In the genomic region with DNA sequence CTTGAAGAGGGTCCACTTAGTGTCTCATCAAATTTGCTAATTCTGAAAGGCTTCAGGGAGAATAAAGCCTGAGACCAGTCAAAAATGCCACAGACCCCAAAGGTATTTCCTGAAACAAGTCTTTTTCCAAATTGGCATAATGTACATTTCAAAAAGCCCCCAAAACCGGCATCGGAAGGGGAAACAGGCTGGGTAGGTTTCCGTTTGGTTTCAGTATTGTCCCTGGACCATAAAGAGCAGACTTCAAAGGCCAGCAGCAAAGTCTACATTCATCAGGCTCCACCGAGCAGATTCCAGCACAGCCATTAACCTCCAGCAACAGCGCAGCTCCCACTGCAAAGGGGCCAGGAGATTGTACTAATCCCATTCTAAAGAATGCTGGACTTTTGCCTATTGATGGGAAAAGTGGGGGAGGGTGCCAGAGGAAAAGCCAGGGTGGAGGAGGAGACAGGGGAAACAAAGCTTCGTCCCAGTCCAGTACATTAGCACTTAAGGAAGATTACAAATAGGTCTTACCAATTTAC, we compare ENCODE assay signal across 13 mouse cellular contexts. TPM values are rescaled to one million over a fixed set of nuclear protein-coding genes. Genes with fewer than 3 reads are reported as not detected.
A peak's percentile ranks its signal among the peaks of the same experiment; 100 is the strongest.
DNase-seq lines count a peak whose midpoint lies in the region; ATAC-seq and TF ChIP-seq lines count a peak whose summit lies in the region.
"Had no signal": no experiment of that assay in that cellular context is flagged by ENCODE, and none has a peak within 500 bp of the region (broad histone marks: within the 10 kb centered on the region; RNA-seq: fewer than 3 reads in every experiment).

No protein-coding gene starts in this region.

- 8% methylated on average over 6 of the region's 6 CpGs for WGBS in kidney, embryonic 15.5 days
- 18% methylated on average over 6 of the region's 6 CpGs for WGBS in embryonic facial prominence, embryonic 13.5 days

- peak; percentile 77 for DNase-seq in embryo, embryonic 10 days (ENCODE audit: low spot score)
- DNase-seq in embryo, embryonic 9.5 days (ENCODE audit: extremely low spot score) = no peak
- no peak for DNase-seq in kidney, adult 9 months
- no peak for DNase-seq in heart, postnatal 4 days
- no peak for DNase-seq in layer of hippocampus, adult 18-20 months (ENCODE audit: low spot score in 2 of 2)
- DNase-seq: cerebellum, adult 9-11 months; heart, postnatal 10 days; lung, adult 2 months; thymus, postnatal 25 days had no signal

- no peak overlapping the region for H3K4me3 ChIP-seq in kidney, embryonic 15.5 days (replicated peaks)
- H3K4me3 ChIP-seq in E14TG2a.4 (replicated peaks; ENCODE audit: low read length) = peak overlapping the region; percentile 50
- no peak overlapping the region for H3K4me3 ChIP-seq in embryonic facial prominence, embryonic 13.5 days

- H3K27ac ChIP-seq in kidney, embryonic 15.5 days = peak overlapping the region; percentile 64
- 0 out of 2 replicates have a peak overlapping the region, but pooled peaks have one; percentile 22 for H3K27ac ChIP-seq in embryonic facial prominence, embryonic 13.5 days

- H3K4me1 ChIP-seq in kidney, embryonic 15.5 days = peaks cover 58% of the 10 kb centered on the region
- peaks cover 88% of the 10 kb centered on the region for H3K4me1 ChIP-seq in E14TG2a.4 (replicated peaks; ENCODE audit: low read depth, low read length)
- H3K4me1 ChIP-seq in embryonic facial prominence, embryonic 13.5 days = peaks cover 46% of the 10 kb centered on the region

- no peak for ATAC-seq in kidney, embryonic 15.5 days (replicated peaks; ENCODE audit: low FRiP score)
- no peak for ATAC-seq in embryonic facial prominence, embryonic 13.5 days (ENCODE audit: insufficient number of reproducible peaks, insufficient read depth, low FRiP score, low TSS enrichment, low read depth)

- no peak overlapping the region for H3K9ac ChIP-seq in kidney, embryonic 15.5 days
- H3K9ac ChIP-seq in embryonic facial prominence, embryonic 13.5 days = no peak overlapping the region

- no peak for TF ChIP-seq CTCF in E14TG2a.4 (conservative IDR thresholded peaks at IDR 0.05; ENCODE audit: low read length)

- no peaks in the 10 kb centered on the region for H3K9me3 ChIP-seq in kidney, embryonic 15.5 days (replicated peaks)
- H3K9me3 ChIP-seq in E14TG2a.4 (ENCODE audit: low read length) = no peaks in the 10 kb centered on the region
- no peaks in the 10 kb centered on the region for H3K9me3 ChIP-seq in embryonic facial prominence, embryonic 13.5 days

- no peak overlapping the region for H3K4me2 ChIP-seq in kidney, embryonic 15.5 days
- H3K4me2 ChIP-seq in embryonic facial prominence, embryonic 13.5 days = no peak overlapping the region

- H3K36me3 ChIP-seq in kidney, embryonic 15.5 days = peaks cover 64% of the 10 kb centered on the region
- peaks cover 61% of the 10 kb centered on the region for H3K36me3 ChIP-seq in E14TG2a.4 (ENCODE audit: insufficient read depth, low read length)
- H3K36me3 ChIP-seq in embryonic facial prominence, embryonic 13.5 days = peaks cover 69% of the 10 kb centered on the region

- no peaks in the 10 kb centered on the region for H3K27me3 ChIP-seq in kidney, embryonic 15.5 days
- H3K27me3 ChIP-seq in E14TG2a.4 (ENCODE audit: insufficient read depth, low read length) = no peaks in the 10 kb centered on the region
- no peaks in the 10 kb centered on the region for H3K27me3 ChIP-seq in embryonic facial prominence, embryonic 13.5 days
- H3K27me3 ChIP-seq: CH12.LX had no signal

RNA-seq across cellular contexts. Expression of gene Jag1, which starts 17.2 kb away (rescaled TPM):
- 52.2 and 54.6 TPM in 2 replicates for polyA plus RNA-seq in kidney, embryonic 15.5 days (2015; fragmentation: Nextera tagmentation; extraction: Ambion mirVana)
- polyA plus RNA-seq in embryonic facial prominence, embryonic 13.5 days (2015; fragmentation: Nextera tagmentation; extraction: Ambion mirVana) = 27.8 and 32.5 TPM in 2 replicates
- total RNA-seq in heart, postnatal 4 days (2021) = 10 to 100 TPM; 18.9 to 21.9 TPM
- total RNA-seq in layer of hippocampus, adult 18-20 months (2021) = 1 to 10 TPM; 8.9 to 9.4 TPM
- total RNA-seq: CH12.LX had no signal
